In the genomic region with DNA sequence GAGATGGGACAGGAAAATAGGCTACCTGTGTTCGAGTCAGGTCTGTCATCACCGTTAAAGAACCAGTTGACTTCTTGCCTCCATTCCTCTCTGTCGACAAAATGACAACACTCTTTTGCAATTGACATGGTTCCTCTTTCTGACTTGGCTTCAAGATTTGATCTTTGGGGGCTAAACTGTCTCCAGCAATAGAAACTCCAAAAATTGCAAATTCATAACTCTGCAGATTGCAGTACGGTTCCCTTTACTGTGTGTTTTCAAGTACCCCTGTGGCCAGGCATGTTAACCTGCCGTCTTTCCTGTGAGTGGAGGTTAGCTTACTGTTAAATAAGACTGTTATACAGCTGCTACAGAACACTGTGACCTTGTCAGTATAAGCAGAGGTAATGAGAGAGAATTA, we compare ENCODE assay signal across 20 mouse cellular contexts.
DNase-seq lines count a peak whose midpoint lies in the region; ATAC-seq lines count a peak whose summit lies in the region.
"Had no signal": no experiment of that assay in that cellular context is flagged by ENCODE, and none has a peak within 500 bp of the region (broad histone marks: within the 10 kb centered on the region; RNA-seq: fewer than 3 reads in every experiment).

No protein-coding gene starts in this region.

- no peak overlapping the region for H3K4me3 ChIP-seq in liver, embryonic 15.5 days (replicated peaks)
- no peak overlapping the region for H3K4me3 ChIP-seq in liver, embryonic 11.5 days (ENCODE audit: low read depth, low read length)
- no peak overlapping the region for H3K4me3 ChIP-seq in hindbrain, embryonic 14.5 days (replicated peaks; ENCODE audit: low read length)
- H3K4me3 ChIP-seq: embryonic facial prominence, embryonic 15.5 days; forebrain, embryonic 10.5 days; heart, embryonic 12.5 days; layer of hippocampus, adult 2 months; liver, embryonic 13.5 days had no signal

- 0 out of 2 replicates have a peak overlapping the region, but pooled peaks have one; percentile 19 for H3K27ac ChIP-seq in liver, embryonic 15.5 days (replicated peaks)
- H3K27ac ChIP-seq in liver, embryonic 11.5 days (ENCODE audit: low read depth, low read length) = no peak overlapping the region
- no peak overlapping the region for H3K27ac ChIP-seq in hindbrain, embryonic 14.5 days
- H3K27ac ChIP-seq: embryonic facial prominence, embryonic 15.5 days; forebrain, embryonic 10.5 days; kidney, postnatal 0 days had no signal

- H3K4me2 ChIP-seq in liver, embryonic 15.5 days = no peak overlapping the region
- no peak overlapping the region for H3K4me2 ChIP-seq in liver, embryonic 11.5 days
- no peak overlapping the region for H3K4me2 ChIP-seq in hindbrain, embryonic 14.5 days (replicated peaks)
- H3K4me2 ChIP-seq: embryonic facial prominence, embryonic 15.5 days; heart, embryonic 12.5 days; liver, embryonic 13.5 days had no signal

- H3K4me1 ChIP-seq in liver, embryonic 15.5 days (replicated peaks) = peaks cover 3% of the 10 kb centered on the region
- no peaks in the 10 kb centered on the region for H3K4me1 ChIP-seq in liver, embryonic 11.5 days (replicated peaks; ENCODE audit: control insufficient read depth, insufficient read depth, low read length)
- no peaks in the 10 kb centered on the region for H3K4me1 ChIP-seq in hindbrain, embryonic 14.5 days (replicated peaks; ENCODE audit: control insufficient read depth, insufficient read depth, low read length)
- H3K4me1 ChIP-seq: embryonic facial prominence, embryonic 15.5 days; forebrain, embryonic 10.5 days; heart, embryonic 12.5 days had no signal

- WGBS in liver, embryonic 15.5 days (ENCODE audit: insufficient replicate concordance) = 21% methylated on average over 5 of the region's 5 CpGs
- 50% methylated on average over 5 of the region's 5 CpGs for WGBS in liver, embryonic 11.5 days
- 95% methylated on average over 5 of the region's 5 CpGs for WGBS in hindbrain, embryonic 14.5 days

- H3K36me3 ChIP-seq in liver, embryonic 15.5 days (replicated peaks) = peaks cover 88% of the 10 kb centered on the region
- H3K36me3 ChIP-seq in liver, embryonic 11.5 days (ENCODE audit: control insufficient read depth, insufficient read depth, low read length) = peaks cover 7% of the 10 kb centered on the region
- peaks cover 5% of the 10 kb centered on the region; the same call in 1 of the 2 replicates for H3K36me3 ChIP-seq in hindbrain, embryonic 14.5 days (replicated peaks; ENCODE audit: control insufficient read depth, insufficient read depth)

- ATAC-seq in liver, embryonic 15.5 days (ENCODE audit: insufficient read depth) = no peak
- no peak for ATAC-seq in liver, embryonic 11.5 days (replicated peaks; ENCODE audit: low FRiP score)
- peak; percentile 72 for ATAC-seq in megakaryocyte, adult 5-6 weeks (ENCODE audit: poor library complexity, severe bottlenecking)
- ATAC-seq in hindbrain, embryonic 14.5 days (ENCODE audit: low FRiP score) = no peak
- ATAC-seq: hindbrain, embryonic 16.5 days had no signal

- H3K9me3 ChIP-seq in liver, embryonic 15.5 days (replicated peaks) = no peaks in the 10 kb centered on the region
- no peaks in the 10 kb centered on the region for H3K9me3 ChIP-seq in liver, embryonic 11.5 days (ENCODE audit: control insufficient read depth, low read length)
- no peaks in the 10 kb centered on the region for H3K9me3 ChIP-seq in hindbrain, embryonic 14.5 days (ENCODE audit: control insufficient read depth, low read length)
- H3K9me3 ChIP-seq: embryonic facial prominence, embryonic 15.5 days; forebrain, embryonic 10.5 days; heart, embryonic 12.5 days; liver, embryonic 13.5 days had no signal

- DNase-seq in liver, embryonic 11.5 days (ENCODE audit: low spot score) = no peak
- peak; percentile 9 to 41 for DNase-seq in spleen, postnatal 36 days (ENCODE audit: low spot score in 2 of 2)
- DNase-seq in spleen, postnatal 14 days (ENCODE audit: low spot score in 2 of 2) = no peak
- no peak for DNase-seq in kidney, postnatal 36 days
- DNase-seq in gastrocnemius, adult 18-20 months (ENCODE audit: low spot score) = no peak
- DNase-seq in hindbrain, embryonic 14.5 days (ENCODE audit: low spot score) = no peak
- DNase-seq: adrenal gland, postnatal 14 days; cerebellum, adult 9-11 months; gastrocnemius, postnatal 25 days; left cerebral cortex, postnatal 4 days; liver, embryonic 13.5 days; thymus, postnatal 25 days had no signal

- no peaks in the 10 kb centered on the region for H3K27me3 ChIP-seq in liver, embryonic 15.5 days
- no peaks in the 10 kb centered on the region for H3K27me3 ChIP-seq in liver, embryonic 11.5 days (replicated peaks; ENCODE audit: control insufficient read depth, insufficient read depth, low read length)
- H3K27me3 ChIP-seq in hindbrain, embryonic 14.5 days (ENCODE audit: control insufficient read depth, insufficient read depth, low read length) = no peaks in the 10 kb centered on the region
- H3K27me3 ChIP-seq: embryonic facial prominence, embryonic 15.5 days; heart, embryonic 12.5 days; liver, embryonic 13.5 days had no signal

- no peak overlapping the region for H3K9ac ChIP-seq in liver, embryonic 15.5 days
- H3K9ac ChIP-seq in liver, embryonic 11.5 days (ENCODE audit: low read depth, low read length) = no peak overlapping the region
- no peak overlapping the region for H3K9ac ChIP-seq in hindbrain, embryonic 14.5 days
- H3K9ac ChIP-seq: embryonic facial prominence, embryonic 15.5 days; heart, embryonic 12.5 days; liver, embryonic 13.5 days had no signal

Comparison
In these comparisons a context has a peak if more than half of its experiments do, and no peak if none do; other contexts are left out.
1. DNase-seq: peak in spleen, postnatal 36 days (2 of 2); none in liver, embryonic 11.5 days (single experiment), spleen, postnatal 14 days (0 of 2), kidney, postnatal 36 days (0 of 2), gastrocnemius, adult 18-20 months (single experiment) and hindbrain, embryonic 14.5 days (single experiment).